Comparison of ENCODE assay signal across 12 mouse cellular contexts in genomic region chr19:30539365-30539941, GRCm38 (mm10). TPM values are rescaled to one million over a fixed set of nuclear protein-coding genes. Genes with fewer than 3 reads are reported as not detected.
DNase-seq lines count a peak whose midpoint lies in the region; ATAC-seq and TF ChIP-seq lines count a peak whose summit lies in the region.
"Not testable (repeated sequence)": the region's sequence is repeated elsewhere in the genome, so short reads cannot be mapped to it uniquely, and the experiment has no call there.
"Had no signal": no experiment of that assay in that cellular context is flagged by ENCODE, and none has a peak within 500 bp of the region (broad histone marks: within the 10 kb centered on the region; RNA-seq: fewer than 3 reads in every experiment).

No protein-coding gene starts in this region.

- peak overlapping the region; percentile 37 for H3K4me3 ChIP-seq in embryonic facial prominence, embryonic 12.5 days
- peak overlapping the region; percentile 62 for H3K4me3 ChIP-seq in gastrocnemius, adult 2 months
- peak overlapping the region; percentile 41 for H3K4me3 ChIP-seq in hindbrain, embryonic 14.5 days (replicated peaks; ENCODE audit: low read length)
- H3K4me3 ChIP-seq in liver, embryonic 15.5 days (replicated peaks), result peak overlapping the region; percentile 29
- H3K4me3 ChIP-seq in midbrain, embryonic 16.5 days (ENCODE audit: low read depth, low read length), result peak overlapping the region; percentile 43
- H3K4me3 ChIP-seq in stomach, embryonic 16.5 days (replicated peaks; ENCODE audit: low read length), result peak overlapping the region; percentile 45

- H3K27me3 ChIP-seq in embryonic facial prominence, embryonic 12.5 days, result not testable (repeated sequence)
- H3K27me3 ChIP-seq in hindbrain, embryonic 14.5 days (ENCODE audit: control insufficient read depth, insufficient read depth, low read length), result peaks cover 26% of the 10 kb centered on the region
- H3K27me3 ChIP-seq in liver, embryonic 15.5 days, result peaks cover 26% of the 10 kb centered on the region
- H3K27me3 ChIP-seq in midbrain, embryonic 16.5 days (ENCODE audit: control insufficient read depth, insufficient read depth, low read depth, low read length), result peaks cover 12% of the 10 kb centered on the region
- H3K27me3 ChIP-seq in stomach, embryonic 16.5 days (ENCODE audit: control insufficient read depth, insufficient read depth, low read length), result peaks cover 17% of the 10 kb centered on the region

- 2% methylated on average over 44 of the region's 44 CpGs for whole genome bisulfite sequencing in embryonic facial prominence, embryonic 12.5 days
- 1% methylated on average over 42 of the region's 44 CpGs for WGBS in hindbrain, embryonic 14.5 days
- WGBS in liver, embryonic 15.5 days (ENCODE audit: insufficient replicate concordance), result 1% methylated on average over 43 of the region's 44 CpGs
- WGBS in midbrain, embryonic 16.5 days, result 1% methylated on average over 35 of the region's 44 CpGs
- 2% methylated on average over 41 of the region's 44 CpGs for WGBS in stomach, embryonic 16.5 days

- H3K9me3 ChIP-seq in embryonic facial prominence, embryonic 12.5 days; hindbrain, embryonic 14.5 days (ENCODE audit: control insufficient read depth, low read length); liver, embryonic 15.5 days (replicated peaks); midbrain, embryonic 16.5 days (replicated peaks; ENCODE audit: control insufficient read depth, low read length, poor library complexity, severe bottlenecking); stomach, embryonic 16.5 days (replicated peaks; ENCODE audit: control insufficient read depth, low read length): not testable (repeated sequence)

- H3K36me3 ChIP-seq in embryonic facial prominence, embryonic 12.5 days; hindbrain, embryonic 14.5 days (replicated peaks; ENCODE audit: control insufficient read depth, insufficient read depth); liver, embryonic 15.5 days (replicated peaks); midbrain, embryonic 16.5 days (ENCODE audit: control insufficient read depth, insufficient read depth, low read length); stomach, embryonic 16.5 days (ENCODE audit: control insufficient read depth, insufficient read depth, low read length): not testable (repeated sequence)

- intact Hi-C loops in gastrocnemius, adult 2 months (cut with DNase I), result not testable (repeated sequence)

- DNase-seq in ZHBTc4 (ENCODE audit: low read depth, low spot score), result peak; percentile 37
- not testable (repeated sequence) for DNase-seq in gastrocnemius, adult 2 months
- peak; percentile 52 for DNase-seq in hindbrain, embryonic 14.5 days (ENCODE audit: low spot score)
- peak; percentile 20 to 47 for DNase-seq in kidney, postnatal 4 days

- ATAC-seq in embryonic facial prominence, embryonic 12.5 days (ENCODE audit: insufficient number of reproducible peaks, insufficient read depth, low FRiP score, low TSS enrichment); hindbrain, embryonic 14.5 days (ENCODE audit: low FRiP score); liver, embryonic 15.5 days (ENCODE audit: insufficient read depth); midbrain, embryonic 16.5 days; stomach, embryonic 16.5 days (ENCODE audit: insufficient read depth, low FRiP score): not testable (repeated sequence)

- not testable (repeated sequence) for H3K4me1 ChIP-seq in embryonic facial prominence, embryonic 12.5 days; hindbrain, embryonic 14.5 days (replicated peaks; ENCODE audit: control insufficient read depth, insufficient read depth, low read length); liver, embryonic 15.5 days (replicated peaks); midbrain, embryonic 16.5 days (ENCODE audit: control insufficient read depth, insufficient read depth, low read length); stomach, embryonic 16.5 days (ENCODE audit: control insufficient read depth, insufficient read depth, low read length)

- H3K4me2 ChIP-seq in embryonic facial prominence, embryonic 12.5 days (replicated peaks), result peak overlapping the region; percentile 65
- peak overlapping the region; percentile 74 for H3K4me2 ChIP-seq in hindbrain, embryonic 14.5 days (replicated peaks)
- H3K4me2 ChIP-seq in liver, embryonic 15.5 days, result peak overlapping the region; percentile 59
- peak overlapping the region; percentile 62 for H3K4me2 ChIP-seq in midbrain, embryonic 16.5 days (ENCODE audit: low read length)
- peak overlapping the region; percentile 64 for H3K4me2 ChIP-seq in stomach, embryonic 16.5 days (ENCODE audit: low read depth, low read length)

- not testable (repeated sequence) for TF ChIP-seq CTCF in gastrocnemius, adult 2 months (IDR thresholded peaks at IDR 0.05)

- peak overlapping the region; percentile 33; the same call in 1 of the 2 replicates for H3K9ac ChIP-seq in embryonic facial prominence, embryonic 12.5 days
- peak overlapping the region; percentile 61 for H3K9ac ChIP-seq in hindbrain, embryonic 14.5 days
- H3K9ac ChIP-seq in liver, embryonic 15.5 days, result not testable (repeated sequence)
- H3K9ac ChIP-seq in midbrain, embryonic 16.5 days (ENCODE audit: low read depth, low read length), result peak overlapping the region; percentile 60
- peak overlapping the region; percentile 63 for H3K9ac ChIP-seq in stomach, embryonic 16.5 days (ENCODE audit: low read length)

- H3K27ac ChIP-seq in embryonic facial prominence, embryonic 12.5 days; gastrocnemius, adult 2 months; hindbrain, embryonic 14.5 days; liver, embryonic 15.5 days (replicated peaks); midbrain, embryonic 16.5 days (ENCODE audit: low read length); stomach, embryonic 16.5 days (ENCODE audit: low read length): not testable (repeated sequence)

RNA-seq across cellular contexts. Expression of gene Dkk1, which starts 10.0 kb away (rescaled TPM):
- 24.2 and 24.4 TPM in 2 replicates for polyA plus RNA-seq in embryonic facial prominence, embryonic 12.5 days (2016; fragmentation: Nextera tagmentation; extraction: Ambion mirVana)
- total RNA-seq in gastrocnemius, adult 2 months (2021), result not detected
- polyA plus RNA-seq in hindbrain, embryonic 14.5 days (2014; fragmentation: Nextera tagmentation; extraction: Ambion mirVana), result 1.1 and 1.2 TPM in 2 replicates
- 0.33 and 0.43 TPM in 2 replicates for polyA plus RNA-seq in liver, embryonic 15.5 days (2015; fragmentation: Nextera tagmentation; extraction: Ambion mirVana)
- 1.6 and 2.1 TPM in 2 replicates for polyA plus RNA-seq in midbrain, embryonic 16.5 days (2015; fragmentation: Nextera tagmentation; extraction: Ambion mirVana)
- polyA plus RNA-seq in stomach, embryonic 16.5 days (2015; fragmentation: Nextera tagmentation; extraction: Ambion mirVana), result 0.72 and 1.2 TPM in 2 replicates
- total RNA-seq: heart, adult 18-20 months; left cerebral cortex, postnatal 4 days; megakaryocyte, adult 5-6 weeks had no signal
- polyA plus RNA-seq: cortical plate, adult 2 months had no signal
